Mouse (Mus musculus) myocyte (in vitro differentiated cells): Measurements from ENCODE around the gene Sdf2.

Experiments used
- POLR2A ChIP-seq: IDR thresholded peaks from one replicate; pipeline ENCODE4 v1.6.1; 2011; ENCODE audit warnings: low read depth, mild to moderate bottlenecking, control low read depth, moderate library complexity; ENCODE audit not compliant: insufficient read length
- TCF12 ChIP-seq: IDR thresholded peaks from one replicate; pipeline ENCODE4 v1.6.1; 2011; ENCODE audit warnings: mild to moderate bottlenecking, control low read depth; ENCODE audit not compliant: poor library complexity, insufficient read depth, severe bottlenecking
- USF1 ChIP-seq: IDR thresholded peaks from one replicate; pipeline ENCODE4 v1.6.1; 2011; ENCODE audit warnings: low read depth, mild to moderate bottlenecking, control low read depth, moderate library complexity

GRCm38 (mm10) chr11:78289146-78289763 lies 43.7 kb downstream of the Sdf2 start:
- no peak for TF ChIP-seq POLR2A
- TF ChIP-seq TCF12: no peak
- no peak for TF ChIP-seq USF1
